In genomic region chr11:69665457-69665960, GRCm38 (mm10) we compare ENCODE assay signal across 9 mouse cellular contexts. TPM values are rescaled to one million over a fixed set of nuclear protein-coding genes. Genes with fewer than 3 reads are reported as not detected.
DNase-seq lines count a peak whose midpoint lies in the region; ATAC-seq and TF ChIP-seq lines count a peak whose summit lies in the region.
"Had no signal": no experiment of that assay in that cellular context is flagged by ENCODE, and none has a peak within 500 bp of the region (broad histone marks: within the 10 kb centered on the region; RNA-seq: fewer than 3 reads in every experiment).

No protein-coding gene starts in this region.

- WGBS in heart, postnatal 0 days: 66% methylated on average over 9 of the region's 9 CpGs
- WGBS in limb, embryonic 12.5 days: 74% methylated on average over 9 of the region's 9 CpGs

- peak overlapping the region; percentile 53 for H3K27ac ChIP-seq in heart, postnatal 0 days (ENCODE audit: low read depth)
- peak overlapping the region; percentile 86 for H3K27ac ChIP-seq in ES-E14 (ENCODE audit: insufficient read depth, low read depth, low read length, poor library complexity, severe bottlenecking)
- peak overlapping the region; percentile 50; the same call in 1 of the 2 replicates for H3K27ac ChIP-seq in limb, embryonic 12.5 days

- no peak overlapping the region for H3K4me3 ChIP-seq in heart, postnatal 0 days (ENCODE audit: low read depth, low read length)
- H3K4me3 ChIP-seq in ES-E14 (ENCODE audit: insufficient read depth in 1 of 2, low read depth in 1 of 2, low read length in 2 of 2, poor library complexity in 1 of 2, severe bottlenecking in 1 of 2): peak overlapping the region in 1 of 2 experiments; percentile 37; a peak in 2 of 4 replicates
- 0 out of 2 replicates have a peak overlapping the region, but pooled peaks have one; percentile 12 for H3K4me3 ChIP-seq in limb, embryonic 12.5 days (replicated peaks)

- H3K36me3 ChIP-seq in heart, postnatal 0 days (replicated peaks; ENCODE audit: control insufficient read depth, insufficient read depth, low read length): peaks cover 63% of the 10 kb centered on the region
- H3K36me3 ChIP-seq in ES-E14 (ENCODE audit: control insufficient read depth, insufficient read depth, low read length, poor library complexity, severe bottlenecking): peaks cover 42% of the 10 kb centered on the region
- peaks cover 67% of the 10 kb centered on the region for H3K36me3 ChIP-seq in limb, embryonic 12.5 days

- intact Hi-C loops in heart, postnatal 25 days (cut with DNase I): no loop called here

- no peak for ATAC-seq in heart, postnatal 0 days (ENCODE audit: insufficient read depth, low read depth)
- ATAC-seq in limb, embryonic 12.5 days (ENCODE audit: insufficient number of reproducible peaks, insufficient read depth, low FRiP score, low TSS enrichment, low read depth): no peak

- no peak for TF ChIP-seq CTCF in heart, postnatal 0 days (IDR thresholded peaks at IDR 0.05; ENCODE audit: low read depth)

- H3K27me3 ChIP-seq in heart, postnatal 0 days (ENCODE audit: control insufficient read depth, insufficient read depth, low read length): no peaks in the 10 kb centered on the region
- H3K27me3 ChIP-seq in limb, embryonic 12.5 days: no peaks in the 10 kb centered on the region

- DNase-seq in heart, postnatal 0 days (ENCODE audit: low spot score): no peak
- no peak for DNase-seq in heart, postnatal 25 days (ENCODE audit: low spot score)
- DNase-seq in 3134 (ENCODE audit: extremely low read depth, insufficient read length, low spot score) (peak; percentile 64), ES-E14 (ENCODE audit: low read depth, low spot score) (no peak)
- no peak for DNase-seq in urinary bladder, postnatal 10 days (ENCODE audit: low spot score)
- DNase-seq in yolk sac, embryonic 10.5 days (ENCODE audit: low spot score): no peak
- no peak for DNase-seq in adrenal gland, adult 2 months
- DNase-seq: thymus, postnatal 25 days had no signal

- no peak for TF ChIP-seq EP300 in heart, postnatal 0 days (IDR thresholded peaks at IDR 0.05; ENCODE audit: low read depth)

- no peak overlapping the region for H3K4me2 ChIP-seq in heart, postnatal 0 days (ENCODE audit: low read depth, low read length)
- H3K4me2 ChIP-seq in limb, embryonic 12.5 days: no peak overlapping the region

- in situ Hi-C loops in ES-E14 (cut with MboI; ENCODE audit: low sequenced_read_pairs in 2 of 2, unreplicated experiment in 2 of 2): no loop called here

- H3K9ac ChIP-seq in heart, postnatal 0 days (replicated peaks; ENCODE audit: low read depth, low read length): no peak overlapping the region
- H3K9ac ChIP-seq in ES-E14 (ENCODE audit: insufficient read depth, low read depth, low read length, poor library complexity, severe bottlenecking): peak overlapping the region; percentile 64
- H3K9ac ChIP-seq in limb, embryonic 12.5 days (replicated peaks): no peak overlapping the region

- no peaks in the 10 kb centered on the region for H3K9me3 ChIP-seq in heart, postnatal 0 days (replicated peaks; ENCODE audit: control insufficient read depth, low read length)
- H3K9me3 ChIP-seq in ES-E14 (ENCODE audit: control insufficient read depth, insufficient read depth, low read depth, low read length): no peaks in the 10 kb centered on the region
- H3K9me3 ChIP-seq in limb, embryonic 12.5 days: no peaks in the 10 kb centered on the region

- H3K4me1 ChIP-seq in heart, postnatal 0 days (ENCODE audit: control insufficient read depth, insufficient read depth): peaks cover 19% of the 10 kb centered on the region
- H3K4me1 ChIP-seq in ES-E14 (ENCODE audit: control insufficient read depth in 2 of 2, insufficient read depth in 2 of 2, low read length in 2 of 2, poor library complexity in 1 of 2): peaks cover 0 to 11% of the 10 kb centered on the region in 2 experiments; a peak in 1 of 4 replicates
- peaks cover 32% of the 10 kb centered on the region for H3K4me1 ChIP-seq in limb, embryonic 12.5 days (replicated peaks)

TF ChIP-seq in ES-E14, 5 proteins besides CTCF, POLR2A, EP300 and RAD21:
- TF ChIP-seq CHD2 (IDR thresholded peaks at IDR 0.05; ENCODE audit: low read depth, low read length): no peak
- TF ChIP-seq HCFC1 (IDR thresholded peaks at IDR 0.05; ENCODE audit: borderline replicate concordance, insufficient read depth, low read length): 0 out of 2 replicates have a peak, but pooled peaks have one; percentile 22
TF ChIP-seq in ES-E14: peak in this region for 1.

RNA-seq across cellular contexts. Expression of gene Cd68, which starts 0.4 kb away (rescaled TPM):
- total RNA-seq in heart, postnatal 0 days (2014; rRNA removed; ENCODE audit: low replicate concordance): 2.6 and 6.9 TPM in 2 replicates
- 6.1 and 8.5 TPM in 2 replicates for polyA plus RNA-seq in heart, postnatal 0 days (2015; fragmentation: Nextera tagmentation; extraction: Ambion mirVana)
- total RNA-seq in heart, postnatal 25 days (2021): 1 to 10 TPM; 7.1 to 7.7 TPM
- 23.4 and 32.7 TPM in 2 replicates for total RNA-seq in ES-E14 (2012; rRNA removed)
- 5.9 and 8.0 TPM in 2 replicates for polyA plus RNA-seq in limb, embryonic 12.5 days (2016; fragmentation: Nextera tagmentation; extraction: Ambion mirVana)
- total RNA-seq in adrenal gland, adult 2 months (2021): 10 to 100 TPM; 16.8 to 53.0 TPM
- 24.5 and 36.9 TPM in 2 replicates for polyA plus RNA-seq in adrenal gland, adult 2 months (2012; rRNA removed)

RNA-seq across cellular contexts. Expression of gene Mpdu1, which starts 3.1 kb away (rescaled TPM):
- 123 and 137 TPM in 2 replicates for total RNA-seq in heart, postnatal 0 days (2014; rRNA removed; ENCODE audit: low replicate concordance)
- 30.0 and 33.0 TPM in 2 replicates for polyA plus RNA-seq in heart, postnatal 0 days (2015; fragmentation: Nextera tagmentation; extraction: Ambion mirVana)
- total RNA-seq in heart, postnatal 25 days (2021): 10 to 100 TPM; 15.2 to 16.5 TPM
- 258 and 349 TPM in 2 replicates for total RNA-seq in ES-E14 (2012; rRNA removed)
- polyA plus RNA-seq in limb, embryonic 12.5 days (2016; fragmentation: Nextera tagmentation; extraction: Ambion mirVana): 62.6 and 64.3 TPM in 2 replicates
- total RNA-seq in adrenal gland, adult 2 months (2021): 100 to 1,000 TPM; 109 to 127 TPM
- 179 and 196 TPM in 2 replicates for polyA plus RNA-seq in adrenal gland, adult 2 months (2012; rRNA removed)

RNA-seq across cellular contexts. Expression of gene Eif4a1, which starts 6.7 kb away (rescaled TPM):
- 573 and 656 TPM in 2 replicates for total RNA-seq in heart, postnatal 0 days (2014; rRNA removed; ENCODE audit: low replicate concordance)
- polyA plus RNA-seq in heart, postnatal 0 days (2015; fragmentation: Nextera tagmentation; extraction: Ambion mirVana): 261 and 289 TPM in 2 replicates
- total RNA-seq in heart, postnatal 25 days (2021): 100 to 1,000 TPM; 201 to 206 TPM
- 1,512 and 1,948 TPM in 2 replicates for total RNA-seq in ES-E14 (2012; rRNA removed)
- 569 and 701 TPM in 2 replicates for polyA plus RNA-seq in limb, embryonic 12.5 days (2016; fragmentation: Nextera tagmentation; extraction: Ambion mirVana)
- 100 to 1,000 TPM; 509 to 543 TPM for total RNA-seq in adrenal gland, adult 2 months (2021)
- 85.0 and 144 TPM in 2 replicates for polyA plus RNA-seq in adrenal gland, adult 2 months (2012; rRNA removed)

RNA-seq across cellular contexts. Expression of gene Sox15, which starts 10.4 kb away (rescaled TPM):
- not detected in 2 replicates for total RNA-seq in heart, postnatal 0 days (2014; rRNA removed; ENCODE audit: low replicate concordance)
- polyA plus RNA-seq in heart, postnatal 0 days (2015; fragmentation: Nextera tagmentation; extraction: Ambion mirVana): not detected in 2 replicates
- total RNA-seq in heart, postnatal 25 days (2021): not detected
- total RNA-seq in ES-E14 (2012; rRNA removed): 6.6 and 8.2 TPM in 2 replicates
- 0.68 TPM in 1 of 2 replicates, not detected in the other for polyA plus RNA-seq in limb, embryonic 12.5 days (2016; fragmentation: Nextera tagmentation; extraction: Ambion mirVana)
- total RNA-seq in adrenal gland, adult 2 months (2021): not detected
- polyA plus RNA-seq in adrenal gland, adult 2 months (2012; rRNA removed): 0.24 TPM in 1 of 2 replicates, not detected in the other

RNA-seq across cellular contexts. Expression of gene Senp3, which starts 16.4 kb away (rescaled TPM):
- 39.7 and 92.3 TPM in 2 replicates for total RNA-seq in heart, postnatal 0 days (2014; rRNA removed; ENCODE audit: low replicate concordance)
- 27.4 and 32.6 TPM in 2 replicates for polyA plus RNA-seq in heart, postnatal 0 days (2015; fragmentation: Nextera tagmentation; extraction: Ambion mirVana)
- total RNA-seq in heart, postnatal 25 days (2021): 10 to 100 TPM; 31.7 to 33.5 TPM
- total RNA-seq in ES-E14 (2012; rRNA removed): 265 and 282 TPM in 2 replicates
- polyA plus RNA-seq in limb, embryonic 12.5 days (2016; fragmentation: Nextera tagmentation; extraction: Ambion mirVana): 132 and 140 TPM in 2 replicates
- total RNA-seq in adrenal gland, adult 2 months (2021): 10 to 100 TPM; 65.5 to 75.5 TPM
- 34.3 and 37.5 TPM in 2 replicates for polyA plus RNA-seq in adrenal gland, adult 2 months (2012; rRNA removed)
